Mouse (Mus musculus) naive thymus-derived CD4-positive, alpha-beta T cell, adult 5 months (primary cell): ENCODE results near the gene Gabra6. TPM values are rescaled to one million over a fixed set of nuclear protein-coding genes. Genes with fewer than 3 reads are reported as not detected.

Experiments used
- polyA plus RNA-seq: library from polyadenylated mRNA; unstranded; fragments of 100-300 nt; shearing (Covaris generic); gene quantifications from one replicate; pipeline ENCODE4 v1.2.1, GENCODE M21; 2017

The Gabra6 gene
- not detected for polyA plus RNA-seq

GRCm38 (mm10) chr11:42320882-42321281 lies at the start of gene Gabra6:
Gene Gabra6 (minus strand): TSS chr11:42321072.

Other genes with a start within 250 kb of the Gabra6 start
- 0.16 TPM for gene Gabra1, start 138.1 kb downstream of the Gabra6 start, polyA plus RNA-seq
- gene Gabrb2, start 98.7 kb upstream of the Gabra6 start, polyA plus RNA-seq: not detected